Mouse (Mus musculus): ENCODE data around the gene Cyld. TPM values are rescaled to one million over a fixed set of nuclear protein-coding genes. Genes with fewer than 3 reads are reported as not detected.

Gene Cyld
- total RNA-seq, 2 experiments from 2014 or later: 86.9 to 91.5 TPM

DNA sequence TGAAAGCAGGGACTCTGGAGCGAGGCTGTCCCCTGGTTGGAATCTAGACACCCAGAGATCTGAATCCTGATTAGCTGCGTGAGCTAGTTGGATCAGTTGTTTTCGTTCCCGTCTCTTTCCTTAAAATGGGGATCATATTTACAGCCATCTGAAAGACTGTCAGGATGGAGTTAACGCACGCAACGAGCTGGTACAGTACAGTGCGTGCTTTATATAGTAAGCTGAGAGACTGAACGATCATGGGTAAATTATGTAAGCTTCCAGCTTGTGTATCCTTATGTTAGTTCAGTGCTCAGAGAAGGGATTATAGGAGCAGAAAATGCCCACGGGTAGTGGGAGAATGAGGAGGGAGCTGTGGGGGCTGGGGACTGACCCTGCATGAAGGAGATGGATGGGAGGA, 25.3 kb upstream of the Cyld start:
- no peak for TF ChIP-seq CTCF (conservative IDR thresholded peaks at IDR 0.05)
- H3K4me3 ChIP-seq: no peak overlapping the region
- H3K27ac ChIP-seq: peak overlapping the region; percentile 76
- DNase-seq (ENCODE audit: low spot score in 2 of 2): no peak

DNA sequence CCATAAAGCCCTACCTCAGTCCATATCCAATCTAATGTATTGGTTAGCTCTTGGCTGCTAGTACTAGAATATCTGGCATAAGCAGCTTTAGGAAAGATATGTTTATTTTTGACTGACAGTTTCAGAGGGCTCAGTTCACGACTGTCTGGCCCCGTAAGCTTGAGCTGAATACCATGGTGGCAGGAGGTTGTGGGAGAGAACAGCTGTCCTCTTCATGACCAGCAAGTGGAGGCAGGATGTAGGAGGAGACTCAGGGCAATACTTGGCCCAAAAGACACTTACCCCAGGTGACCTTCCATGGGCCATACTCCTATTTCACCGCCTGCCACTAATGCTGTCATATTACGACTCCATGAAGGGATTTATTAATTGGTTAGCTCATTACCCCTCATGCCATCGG, 23.0 kb upstream of the Cyld start:
- no peak for TF ChIP-seq CTCF (conservative IDR thresholded peaks at IDR 0.05)
- Histone ChIP-seq H3K27ac (no peak overlapping the region), H3K4me3 (no peak overlapping the region)
- no peak for DNase-seq (ENCODE audit: low spot score in 2 of 2)

GRCm38 (mm10) chr8:88675372-88676165, 21.3 kb upstream of the Cyld start:
- no peak for TF ChIP-seq CTCF (conservative IDR thresholded peaks at IDR 0.05)
- no peak for DNase-seq (ENCODE audit: low spot score in 2 of 2)
- H3K4me3 ChIP-seq: no peak overlapping the region
- no peak overlapping the region for H3K27ac ChIP-seq

GRCm38 (mm10) chr8:88677071-88677470, 19.8 kb upstream of the Cyld start:
- H3K27ac ChIP-seq: no peak overlapping the region
- no peak overlapping the region for H3K4me3 ChIP-seq
- DNase-seq (ENCODE audit: low spot score in 2 of 2): no peak
- TF ChIP-seq CTCF (conservative IDR thresholded peaks at IDR 0.05): no peak

DNA sequence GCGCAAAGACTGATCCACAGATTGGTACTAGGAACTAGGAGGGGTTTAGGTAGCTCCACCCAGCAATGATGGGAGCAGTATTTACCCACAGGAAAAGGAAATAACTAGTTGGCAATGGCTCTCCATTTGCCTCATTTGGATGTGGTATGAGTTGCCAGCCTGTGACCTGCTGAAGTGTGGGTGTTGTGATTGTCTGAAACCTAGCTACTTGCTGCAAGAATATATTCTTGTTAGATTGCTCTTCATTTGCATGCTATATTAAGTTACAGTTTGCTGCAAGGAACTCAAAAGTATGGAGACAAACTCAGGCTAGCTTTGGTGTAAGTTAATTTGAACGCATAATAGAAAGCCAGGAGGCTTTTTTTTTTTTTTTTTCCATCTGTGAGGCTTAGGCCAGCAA, 16.3 kb upstream of the Cyld start:
- H3K27ac ChIP-seq: no peak overlapping the region
- no peak for DNase-seq (ENCODE audit: low spot score in 2 of 2)
- TF ChIP-seq CTCF (conservative IDR thresholded peaks at IDR 0.05): no peak
- H3K4me3 ChIP-seq: no peak overlapping the region

- no peak overlapping the region for H3K27ac ChIP-seq
- TF ChIP-seq CTCF (conservative IDR thresholded peaks at IDR 0.05): no peak
- DNase-seq (ENCODE audit: low spot score in 2 of 2): no peak
These were observed 15.8 kb upstream of the Cyld start for GRCm38 (mm10) chr8:88681046-88681445.

GRCm38 (mm10) chr8:88683656-88684289, 13.1 kb upstream of the Cyld start:
- Histone ChIP-seq H3K4me3 (no peak overlapping the region), H3K27ac (no peak overlapping the region)
- DNase-seq (ENCODE audit: low spot score in 2 of 2): no peak
- TF ChIP-seq CTCF (conservative IDR thresholded peaks at IDR 0.05): no peak

More at GRCm38 (mm10) chr8:88681046-88681445, 15.8 kb upstream of the Cyld start:
- H3K4me3 ChIP-seq: no peak overlapping the region

DNA sequence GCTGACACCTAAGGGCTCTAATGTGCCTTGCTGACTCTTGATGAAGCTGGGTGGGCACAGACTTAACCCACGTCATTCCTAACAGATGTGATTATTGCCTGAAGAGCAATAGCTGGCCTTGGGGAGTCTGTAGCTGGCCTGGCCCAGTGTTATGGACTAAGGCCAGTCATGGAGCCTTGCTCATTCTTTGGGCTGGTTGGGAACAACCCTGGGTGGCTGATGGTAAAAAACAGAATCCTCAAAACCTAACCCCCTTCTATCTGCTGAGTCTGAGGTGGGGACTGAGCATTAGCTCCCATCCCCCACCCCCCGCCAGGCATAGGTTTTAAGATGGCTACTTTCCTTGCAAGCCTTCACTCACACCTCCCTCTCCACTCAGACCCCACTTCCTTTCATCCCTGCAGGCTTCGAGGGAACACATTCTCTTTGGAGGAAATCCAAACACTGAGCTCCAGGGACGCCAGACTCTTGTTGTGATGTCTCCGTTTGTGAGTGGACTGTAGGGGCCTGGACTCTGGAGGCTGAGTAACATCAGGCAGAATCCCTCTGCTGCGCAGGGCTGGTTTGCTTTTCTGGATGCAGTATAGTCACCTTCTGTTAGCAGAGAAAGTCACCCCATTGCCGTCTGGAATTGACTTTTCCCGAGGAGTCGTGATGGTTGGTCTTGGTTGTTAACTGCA, 10.5 kb upstream of the Cyld start:
- no peak for TF ChIP-seq CTCF (conservative IDR thresholded peaks at IDR 0.05)
- no peak for DNase-seq (ENCODE audit: low spot score in 2 of 2)
- Histone ChIP-seq H3K27ac (no peak overlapping the region), H3K4me3 (no peak overlapping the region)

DNA sequence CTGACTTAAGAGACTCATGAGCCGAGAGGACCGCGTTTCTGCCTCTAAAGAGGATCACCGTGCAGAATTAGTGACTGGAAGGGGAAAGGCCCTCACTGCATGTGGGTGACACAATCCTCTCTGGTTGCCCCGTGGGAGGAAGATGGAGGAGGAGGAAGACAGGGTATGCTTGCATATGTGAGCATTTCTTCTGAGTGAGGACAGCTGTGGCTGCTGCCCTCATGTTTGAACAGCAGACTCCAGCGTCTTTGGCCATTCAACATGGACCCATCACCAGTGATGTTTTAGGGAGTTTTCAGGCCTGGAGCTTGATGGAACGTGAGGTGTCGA, 10.0 kb upstream of the Cyld start:
- H3K27ac ChIP-seq: no peak overlapping the region
- TF ChIP-seq CTCF (conservative IDR thresholded peaks at IDR 0.05): no peak
- no peak for DNase-seq (ENCODE audit: low spot score in 2 of 2)
- no peak overlapping the region for H3K4me3 ChIP-seq

- DNase-seq (ENCODE audit: low spot score in 2 of 2): no peak
- no peak overlapping the region for H3K4me3 ChIP-seq
- TF ChIP-seq CTCF (conservative IDR thresholded peaks at IDR 0.05): no peak
- H3K27ac ChIP-seq: no peak overlapping the region
These were observed 7.7 kb upstream of the Cyld start for GRCm38 (mm10) chr8:88689151-88689550.

DNA sequence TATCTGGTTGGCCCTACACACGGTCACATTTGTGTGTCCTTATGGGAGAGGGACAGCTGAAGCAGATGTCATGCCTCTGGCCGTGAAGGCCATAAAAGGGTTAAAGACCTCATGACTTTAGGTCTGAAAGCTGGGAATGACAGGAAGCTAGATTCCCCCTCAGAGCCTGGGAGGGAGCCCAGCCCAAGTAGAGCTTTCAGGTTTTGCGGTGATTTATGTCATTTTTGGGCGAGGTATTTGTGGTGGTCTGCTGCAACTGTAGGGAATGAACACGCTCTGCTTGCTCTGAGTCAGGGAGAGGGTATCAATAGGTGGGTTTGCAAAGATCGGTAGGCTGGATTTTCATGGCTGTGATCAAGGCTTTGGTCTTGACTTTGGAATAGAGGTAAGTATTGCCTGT, 6.9 kb upstream of the Cyld start:
- no peak for TF ChIP-seq CTCF (conservative IDR thresholded peaks at IDR 0.05)
- H3K27ac ChIP-seq: no peak overlapping the region
- no peak for DNase-seq (ENCODE audit: low spot score in 2 of 2)
- no peak overlapping the region for H3K4me3 ChIP-seq

GRCm38 (mm10) chr8:88691342-88691948, 5.4 kb upstream of the Cyld start:
- no peak for TF ChIP-seq CTCF (conservative IDR thresholded peaks at IDR 0.05)
- no peak overlapping the region for H3K27ac ChIP-seq
- DNase-seq (ENCODE audit: low spot score in 2 of 2): no peak
- no peak overlapping the region for H3K4me3 ChIP-seq

DNA sequence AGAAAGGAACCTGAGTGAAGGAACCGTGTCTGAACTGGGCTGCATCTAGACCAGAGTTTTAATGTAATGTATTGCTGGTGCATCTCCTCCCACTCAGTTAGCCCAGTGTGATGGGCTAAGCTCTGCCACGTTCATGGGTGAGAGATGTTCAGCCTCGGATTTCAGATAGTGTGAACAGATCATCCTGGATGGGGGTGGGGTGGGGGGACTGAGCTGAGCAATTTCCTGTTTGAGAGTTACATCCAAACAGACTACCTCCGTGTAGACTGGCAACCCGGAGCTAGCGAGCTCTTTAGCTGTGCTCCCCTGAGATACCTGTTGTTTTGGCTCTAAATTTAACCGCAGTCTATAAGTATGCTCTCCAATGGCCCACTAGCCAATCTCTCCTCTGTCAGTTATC, 4.9 kb upstream of the Cyld start:
- no peak for DNase-seq (ENCODE audit: low spot score in 2 of 2)
- Histone ChIP-seq H3K27ac (no peak overlapping the region), H3K4me3 (no peak overlapping the region)
- no peak for TF ChIP-seq CTCF (conservative IDR thresholded peaks at IDR 0.05)

Measured in layer of hippocampus, adult 2 months (tissue).